Mouse (Mus musculus) megakaryocyte, adult 5-6 weeks (primary cell): ENCODE measurements around the gene Msh5. TPM values are rescaled to one million over a fixed set of nuclear protein-coding genes. Genes with fewer than 3 reads are reported as not detected.
A peak's percentile ranks its signal among the peaks of the same experiment; 100 is the strongest.

Experiments used
- ATAC-seq: 2 replicates; pipeline ENCODE4 v1.8.0; 2016; ENCODE audit warnings: mild to moderate bottlenecking, inconsistent platforms; ENCODE audit not compliant: poor library complexity, severe bottlenecking
- total RNA-seq, 2 experiments: library from RNA; stranded (forward) in 1 of 2; stranded (reverse) in 1 of 2; fragments of 153-499, 151-499 nt in 1 of 2; fragments of 221-1000, 200-1000 nt in 1 of 2; gene quantifications; 2 replicates each; pipeline versions ENCODE4 v1.2.3 to v1.2.4; 2015 to 2017

Gene Msh5
- total RNA-seq (2015) (7.4 and 7.5 TPM in 2 replicates), total RNA-seq (2017) (3.6 and 6.3 TPM in 2 replicates)

DNA sequence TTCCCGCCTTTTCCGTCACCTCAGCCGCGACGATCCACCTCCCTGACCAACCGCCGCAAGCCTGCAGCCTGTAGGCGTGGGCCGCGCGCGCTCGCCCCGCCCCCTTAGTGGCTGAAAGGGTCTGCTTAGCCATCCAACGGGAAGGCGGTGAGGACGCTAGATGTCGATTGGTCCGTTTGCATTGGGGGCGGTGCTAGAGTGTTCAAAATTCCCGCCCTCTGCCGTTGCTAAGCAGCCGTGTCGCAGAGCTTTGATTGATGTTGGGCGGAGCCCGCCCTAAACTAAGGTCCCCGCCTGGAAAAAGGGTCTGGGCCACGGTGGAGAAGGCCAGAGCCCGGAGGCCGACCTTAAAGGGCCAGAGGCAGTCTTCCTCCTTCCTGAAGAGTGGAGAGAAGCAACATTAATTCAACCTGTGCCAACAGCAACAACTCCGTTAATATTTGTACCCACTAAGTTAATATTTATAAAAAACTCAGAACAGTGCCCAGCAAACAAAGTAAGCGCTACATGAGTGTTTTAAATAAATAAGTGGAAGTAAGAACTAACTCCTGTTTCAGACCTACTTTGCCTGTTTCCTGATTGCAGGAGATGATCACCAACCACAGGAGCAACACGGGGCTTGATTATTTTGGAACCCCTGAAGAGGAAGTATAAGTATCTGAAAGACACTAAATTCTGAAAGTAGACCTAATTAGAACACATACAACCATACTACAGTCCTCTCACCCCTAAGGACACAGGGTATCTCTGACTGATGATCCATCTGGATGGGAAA lies at the start of gene Msh5:
Gene Msh5, minus strand, starts transcription at position 65 of the 775 bp plus-strand sequence.
- ATAC-seq: peak; percentile 75

DNA sequence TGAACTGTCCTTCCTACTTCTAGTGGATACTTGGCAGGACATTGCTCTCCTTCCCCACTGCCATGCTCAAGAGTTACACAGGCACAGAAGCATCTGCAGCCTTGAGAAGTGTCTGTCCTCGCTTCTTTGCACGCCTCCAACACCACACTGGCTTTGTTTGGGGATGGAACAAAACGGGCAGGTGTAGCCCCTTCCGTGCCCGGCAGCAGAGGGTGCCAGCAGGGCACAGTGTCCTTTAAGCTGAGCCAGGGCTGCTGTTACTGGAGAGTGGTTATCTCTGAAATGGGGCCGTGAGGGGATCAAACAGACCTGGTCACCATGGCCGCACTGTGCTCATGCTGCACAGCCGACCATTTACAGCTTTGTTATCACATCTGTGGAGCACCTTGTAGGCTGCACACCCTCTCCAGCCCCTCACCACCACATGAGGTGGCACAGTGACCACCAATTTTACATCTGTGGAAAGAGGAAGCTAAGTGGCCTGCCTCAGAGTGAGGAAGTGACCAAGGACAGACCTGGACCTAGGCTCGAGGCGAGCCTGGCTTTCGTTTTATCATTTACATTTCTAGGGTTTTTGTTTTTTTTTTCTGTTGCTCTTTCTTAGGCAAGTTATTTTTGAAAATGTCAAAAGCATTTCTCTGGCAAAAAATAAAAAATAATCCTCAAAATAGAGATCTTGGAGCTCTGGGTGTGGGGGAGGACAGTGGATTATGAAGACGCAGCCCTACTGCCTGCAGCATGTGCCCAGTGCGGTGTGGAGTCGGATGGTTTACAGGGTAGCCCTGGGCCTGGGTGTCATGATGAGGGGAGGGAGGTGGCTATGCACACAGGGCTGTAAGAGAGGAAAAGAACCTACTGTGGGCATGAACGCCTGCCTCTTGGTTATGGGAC lies 48.2 kb upstream of the Msh5 start:
- ATAC-seq: peak; percentile 82

DNA sequence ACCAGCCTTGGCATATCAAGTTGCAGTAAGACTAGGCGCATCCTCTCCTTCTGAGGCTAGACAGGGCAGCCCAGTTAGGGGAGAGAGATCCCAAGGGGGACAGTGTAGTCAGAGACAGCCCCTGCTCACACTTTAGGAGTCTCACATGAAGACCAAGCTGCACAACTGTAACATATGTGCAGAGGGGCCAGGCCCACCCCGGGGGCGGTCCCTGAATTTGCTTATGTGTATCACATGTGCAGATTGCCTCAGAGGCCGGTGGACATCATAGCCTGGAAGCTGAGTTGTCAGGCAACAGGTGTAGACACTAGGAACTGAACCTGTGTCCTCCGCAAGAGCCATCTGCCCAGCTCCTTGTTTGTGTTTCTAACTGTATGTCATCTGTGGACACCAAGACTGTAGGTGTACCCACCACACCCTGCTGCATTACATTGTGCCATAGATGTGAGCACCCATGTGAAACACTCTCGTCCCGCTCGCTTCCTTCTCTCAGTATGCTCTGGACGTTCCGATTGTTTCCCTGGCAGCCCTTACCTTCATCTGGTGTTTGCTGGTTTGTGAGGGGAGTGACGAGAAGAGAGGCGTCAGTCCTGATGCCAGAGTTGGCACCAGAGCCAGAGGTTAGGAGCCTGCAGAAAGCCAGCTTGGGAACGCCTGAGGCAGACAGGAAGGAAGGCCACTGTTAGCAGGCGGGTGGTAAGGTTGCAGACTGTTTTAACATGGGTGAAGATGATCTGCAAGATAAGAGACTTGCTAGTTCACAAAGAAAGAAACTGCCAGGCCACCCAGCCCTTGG lies 46.1 kb upstream of the Msh5 start:
- no peak for ATAC-seq

DNA sequence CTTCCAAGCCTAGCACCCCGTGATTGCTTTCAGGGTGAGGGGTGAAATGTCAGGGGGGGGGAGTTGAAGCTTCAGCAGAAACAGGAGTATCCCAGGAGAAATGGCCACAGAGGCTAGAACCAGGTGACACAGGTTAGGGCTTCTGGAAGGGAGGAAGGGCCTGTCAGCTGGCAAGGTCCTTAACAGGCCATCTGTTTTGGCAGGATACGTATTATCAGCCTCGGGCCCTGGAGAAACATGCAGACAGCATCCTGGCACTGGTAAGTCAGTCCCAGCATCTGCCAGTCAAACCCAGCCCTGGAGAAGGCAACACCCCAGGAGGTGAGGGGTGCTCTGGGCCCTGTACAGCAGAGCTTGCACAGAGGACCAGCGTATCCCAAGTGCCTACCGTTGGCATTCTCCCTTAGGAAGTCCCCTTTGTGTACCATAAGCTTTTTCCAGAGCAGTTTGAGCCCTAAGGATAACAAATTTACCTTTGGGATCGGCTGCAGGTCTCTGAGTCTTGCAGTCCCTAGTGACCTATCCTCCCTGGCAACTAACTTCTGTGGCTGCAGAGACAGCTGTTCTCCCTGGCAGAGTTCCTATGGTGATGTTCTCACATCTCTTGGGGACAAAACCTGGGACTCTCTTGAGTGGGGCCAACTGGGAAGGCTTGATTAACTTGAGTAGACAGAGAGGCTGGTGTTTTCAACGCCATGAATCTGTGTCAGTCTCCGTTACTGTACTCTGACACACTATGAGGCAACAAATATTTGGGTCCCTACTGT lies 43.8 kb upstream of the Msh5 start:
- no peak for ATAC-seq

DNA sequence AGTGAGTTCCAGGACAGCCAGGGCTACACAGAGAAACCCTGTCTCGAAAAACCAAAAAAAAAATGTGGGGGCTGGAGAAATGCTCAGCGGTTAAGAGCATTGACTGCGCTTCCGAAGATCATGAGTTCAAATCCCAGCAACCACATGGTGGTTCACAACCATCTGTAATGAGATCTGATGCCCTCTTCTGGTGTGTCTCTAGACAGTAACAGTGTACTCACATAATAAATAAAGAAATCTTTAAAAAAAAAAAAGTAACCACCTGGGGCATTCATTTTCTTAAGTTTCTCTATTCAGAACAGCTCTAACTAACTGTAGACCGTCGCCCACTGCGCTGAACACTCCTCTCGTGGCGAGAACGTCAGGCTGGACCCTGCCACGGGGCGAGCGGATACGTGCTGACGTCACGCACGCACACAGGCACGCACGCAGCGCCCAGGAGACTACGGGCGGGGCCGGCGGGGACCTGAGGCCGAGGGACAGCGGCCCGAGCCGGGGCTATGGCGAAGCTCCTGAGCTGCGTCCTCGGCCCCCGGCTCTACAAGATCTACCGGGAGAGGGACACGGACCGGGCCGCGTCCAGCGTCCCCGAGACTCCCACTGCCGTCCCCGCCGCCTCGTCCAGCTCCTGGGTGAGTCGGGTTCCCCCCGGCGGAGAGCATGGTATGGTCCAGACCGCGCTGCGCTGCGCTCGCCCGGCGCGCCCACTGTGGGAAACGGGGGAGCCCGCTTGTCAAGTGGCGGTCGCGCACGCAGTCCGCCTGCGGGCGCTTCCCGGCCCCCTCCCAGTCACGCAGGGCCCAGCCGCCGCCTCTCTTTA lies 42.5 kb upstream of the Msh5 start, which contains the start of gene Abhd16a:
Gene Abhd16a, plus strand, starts transcription at position 439 of the 820 bp plus-strand sequence.
- ATAC-seq: peak; percentile 99

DNA sequence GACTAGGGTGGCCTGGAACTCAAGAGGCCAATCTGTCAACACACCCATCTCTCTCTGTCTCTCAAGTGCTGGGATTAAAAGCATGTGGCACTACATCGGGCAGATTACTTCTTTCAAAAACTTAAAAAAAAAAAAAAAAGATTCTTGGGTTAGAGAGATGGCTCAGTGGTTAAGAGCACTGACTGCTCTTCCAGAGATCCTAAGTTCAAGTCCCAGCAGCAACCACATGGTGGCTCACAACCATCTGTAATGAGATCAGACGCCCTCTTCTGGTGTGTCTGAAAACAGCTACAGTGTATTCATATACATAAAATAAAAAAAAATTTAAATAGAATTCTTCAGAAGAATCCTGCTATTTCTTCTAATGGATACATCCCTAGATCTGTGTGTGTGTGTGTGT lies 41.6 kb upstream of the Msh5 start:
- ATAC-seq: no peak

DNA sequence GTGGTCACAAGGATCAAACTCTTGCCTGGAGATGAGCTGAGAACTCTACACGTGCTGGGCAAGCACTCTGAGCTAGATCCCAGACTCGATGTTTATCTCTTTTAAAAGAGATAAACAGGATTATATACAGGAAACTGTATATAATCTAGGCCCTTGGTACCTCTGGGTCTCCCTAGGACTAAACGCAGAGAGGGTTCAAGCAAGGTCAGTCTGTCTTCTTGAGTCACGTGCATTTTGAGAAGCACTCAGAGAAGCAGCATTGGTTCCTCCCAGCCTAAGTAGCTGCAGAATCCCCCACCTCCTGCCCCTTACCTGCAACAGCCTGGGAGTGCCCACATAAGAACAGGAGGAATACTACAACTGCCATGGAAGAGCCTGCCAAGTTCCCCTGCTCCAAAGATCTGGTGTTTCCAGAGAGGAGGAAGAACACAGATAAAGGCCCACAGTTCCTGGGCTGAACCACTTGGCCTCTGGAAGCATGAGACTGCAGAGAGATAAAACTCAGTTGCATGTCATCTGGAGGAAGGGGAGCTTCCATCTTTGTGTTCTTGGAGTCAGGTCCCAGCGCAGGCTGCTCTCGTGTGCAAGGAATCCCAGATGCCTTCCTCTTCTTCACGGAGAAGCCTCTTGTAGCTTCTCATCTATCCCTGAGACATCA lies 38.8 kb upstream of the Msh5 start, which contains the start of gene Ly6g6f:
Gene Ly6g6f, minus strand, starts transcription at position 403 of the 658 bp plus-strand sequence.
- ATAC-seq: no peak

DNA sequence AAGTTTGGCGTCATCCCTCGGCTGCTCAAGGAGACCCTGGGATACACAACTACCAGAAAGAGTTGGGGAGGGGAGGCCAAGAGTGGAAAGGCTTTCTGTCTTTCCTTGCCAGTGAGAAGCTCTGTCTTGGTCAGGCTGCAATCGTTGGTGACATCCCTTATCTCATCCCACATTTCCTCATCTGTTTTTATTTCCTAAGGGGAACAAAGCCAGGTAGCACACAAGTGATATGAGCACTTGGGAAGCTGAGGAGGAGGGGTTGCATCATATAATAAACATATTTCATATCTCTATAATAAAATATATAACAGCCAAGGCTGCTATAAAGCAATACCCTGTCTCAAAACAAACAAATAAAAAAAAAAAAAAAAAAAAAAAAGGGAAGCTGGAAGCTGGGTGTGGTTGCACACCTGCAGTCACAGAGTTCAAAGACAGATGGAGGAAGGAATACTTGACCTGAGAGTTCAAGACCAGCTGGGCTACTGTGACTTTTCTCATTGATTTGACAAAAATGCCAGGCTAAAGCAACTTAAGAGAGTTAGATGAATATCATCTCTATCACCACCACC lies 37.5 kb upstream of the Msh5 start:
- no peak for ATAC-seq

DNA sequence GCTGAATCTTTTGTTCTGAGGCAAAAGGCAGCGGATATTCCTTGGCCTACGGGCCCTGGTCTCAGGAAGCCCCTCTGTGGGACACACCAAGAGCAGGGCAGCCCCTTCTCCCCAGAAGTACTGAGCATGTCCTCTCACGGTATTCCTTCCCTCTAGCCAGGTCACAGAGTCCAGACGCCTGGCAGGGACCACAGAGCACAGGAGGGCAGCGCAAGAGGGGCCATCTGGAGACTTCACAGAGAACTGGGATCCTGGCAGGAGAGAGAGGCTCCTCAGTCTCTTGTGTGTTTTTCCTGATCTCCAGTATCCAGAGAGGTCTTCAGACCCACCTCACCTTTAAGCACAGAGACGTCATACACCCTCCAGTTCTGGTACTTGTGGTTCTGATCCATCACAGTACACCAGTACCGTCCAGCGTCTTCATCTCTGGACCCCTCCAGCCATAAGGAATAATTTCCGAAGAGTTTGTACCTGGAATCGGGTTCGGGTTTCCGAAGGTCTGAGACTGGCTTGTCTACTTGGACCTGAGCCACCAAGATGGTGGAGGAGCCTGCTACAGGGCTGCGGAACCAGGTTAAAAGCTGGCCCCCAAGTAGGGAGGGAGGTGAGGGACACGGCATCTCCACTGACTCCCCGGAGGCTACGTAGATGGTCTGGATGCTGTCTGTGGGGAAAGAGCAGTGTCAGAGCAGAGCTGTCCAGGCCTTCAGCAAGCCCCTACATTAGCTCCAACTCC lies 36.5 kb upstream of the Msh5 start:
- no peak for ATAC-seq

DNA sequence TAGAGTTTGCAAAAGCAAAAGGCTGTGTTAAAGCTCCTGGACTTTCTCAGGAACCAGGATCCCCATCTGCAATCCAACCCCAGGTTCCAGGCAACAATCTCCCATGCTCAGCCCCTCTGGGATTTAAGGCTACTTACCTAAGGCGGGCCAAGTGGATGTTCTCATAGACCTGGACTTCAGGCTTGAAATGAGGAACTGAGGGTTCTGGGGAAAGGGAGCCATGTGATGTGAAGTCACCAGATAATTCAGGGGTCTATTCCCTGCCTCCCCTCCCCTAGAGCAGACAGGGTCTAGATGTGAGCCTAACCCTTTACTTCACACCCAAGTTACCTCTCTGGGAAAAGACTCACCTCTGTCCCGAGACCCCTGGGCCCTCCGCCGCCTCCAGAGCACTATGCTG lies 34.2 kb upstream of the Msh5 start:
- ATAC-seq: no peak

DNA sequence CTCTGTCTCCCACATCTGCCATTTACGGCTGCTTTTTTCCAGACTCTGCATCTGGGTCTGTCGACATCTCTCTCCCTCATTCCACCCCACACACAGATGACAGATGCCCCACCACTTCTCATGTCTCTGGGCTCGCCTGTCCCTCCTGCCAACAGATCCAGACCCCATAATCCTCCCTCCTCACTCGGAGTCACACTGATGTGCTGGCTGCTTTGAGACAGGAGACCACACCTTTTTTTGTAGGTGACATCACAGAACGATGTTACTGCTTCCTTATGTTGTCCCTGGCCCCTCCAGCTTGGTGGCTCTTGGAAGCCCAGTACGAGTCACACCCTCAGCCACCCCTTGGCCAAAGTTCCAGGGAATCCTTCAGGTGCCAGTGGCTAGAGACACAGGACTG lies 33.7 kb upstream of the Msh5 start:
- ATAC-seq: no peak

DNA sequence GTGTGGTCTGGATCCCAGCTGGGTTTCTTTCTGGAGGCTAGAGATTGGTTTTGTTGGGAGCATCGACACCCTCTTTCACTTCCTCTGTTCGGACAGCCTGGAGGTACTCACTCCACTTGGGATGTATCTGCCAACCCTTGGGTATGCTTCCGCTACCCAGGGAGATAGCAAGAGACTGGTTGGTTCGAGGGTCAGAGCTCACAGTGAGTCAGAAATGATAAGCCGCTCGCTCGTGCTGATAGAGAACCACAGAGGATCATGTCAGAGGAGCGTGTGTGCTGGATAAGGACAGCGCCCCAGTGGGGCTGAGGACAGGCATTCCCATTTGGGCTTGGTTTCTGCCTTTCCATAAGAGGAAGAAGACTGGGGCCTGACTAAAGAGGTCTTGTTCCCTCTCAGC lies 33.2 kb upstream of the Msh5 start:
- peak; percentile 45 for ATAC-seq

DNA sequence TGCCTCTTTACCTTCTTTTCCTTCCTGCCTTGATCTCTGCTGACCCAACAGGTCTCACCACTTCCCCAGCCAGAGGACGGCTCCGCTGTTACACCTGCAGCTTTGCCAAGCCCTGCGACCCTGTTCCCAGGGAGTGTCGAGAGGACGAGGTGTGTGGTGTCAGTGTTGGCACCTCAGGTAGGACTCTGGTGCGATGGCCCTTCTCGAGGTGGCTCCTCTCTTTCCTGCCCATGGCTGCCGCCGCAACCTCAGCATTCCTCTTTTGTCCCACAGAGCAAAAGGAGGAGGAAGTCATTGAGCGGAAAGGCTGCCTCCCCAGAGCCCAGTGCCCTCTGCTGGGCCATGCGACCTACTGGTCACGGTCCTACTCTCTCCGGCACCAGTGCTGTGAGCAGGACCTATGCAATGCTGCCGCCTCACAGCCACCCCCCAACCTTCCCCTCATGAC lies 31.3 kb upstream of the Msh5 start, which contains the start of gene Ly6g6d:
Gene Ly6g6d, minus strand, starts transcription at position 280 of the 448 bp plus-strand sequence.
- peak; percentile 76; the same call in 1 of the 2 replicates for ATAC-seq

DNA sequence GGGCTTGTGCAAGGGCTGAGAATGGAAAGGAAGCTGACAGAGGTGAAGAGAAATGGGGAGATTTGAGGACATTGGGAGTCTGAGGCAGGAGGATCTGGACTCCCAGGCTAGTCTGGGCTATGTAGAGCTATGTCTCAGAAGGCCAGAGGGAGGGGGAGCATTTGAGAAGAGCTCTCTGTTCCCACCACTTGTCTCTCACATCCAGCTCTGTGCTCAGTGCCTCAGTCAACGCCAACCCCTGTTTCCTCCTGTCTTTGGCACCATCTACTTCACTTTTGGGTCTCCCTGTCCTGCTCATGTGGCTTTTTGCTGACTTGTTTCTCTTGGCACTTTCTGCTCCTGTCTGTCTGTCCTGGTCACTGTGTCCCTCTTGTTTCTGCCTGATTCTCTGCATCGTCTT lies 30.7 kb upstream of the Msh5 start:
- no peak for ATAC-seq

DNA sequence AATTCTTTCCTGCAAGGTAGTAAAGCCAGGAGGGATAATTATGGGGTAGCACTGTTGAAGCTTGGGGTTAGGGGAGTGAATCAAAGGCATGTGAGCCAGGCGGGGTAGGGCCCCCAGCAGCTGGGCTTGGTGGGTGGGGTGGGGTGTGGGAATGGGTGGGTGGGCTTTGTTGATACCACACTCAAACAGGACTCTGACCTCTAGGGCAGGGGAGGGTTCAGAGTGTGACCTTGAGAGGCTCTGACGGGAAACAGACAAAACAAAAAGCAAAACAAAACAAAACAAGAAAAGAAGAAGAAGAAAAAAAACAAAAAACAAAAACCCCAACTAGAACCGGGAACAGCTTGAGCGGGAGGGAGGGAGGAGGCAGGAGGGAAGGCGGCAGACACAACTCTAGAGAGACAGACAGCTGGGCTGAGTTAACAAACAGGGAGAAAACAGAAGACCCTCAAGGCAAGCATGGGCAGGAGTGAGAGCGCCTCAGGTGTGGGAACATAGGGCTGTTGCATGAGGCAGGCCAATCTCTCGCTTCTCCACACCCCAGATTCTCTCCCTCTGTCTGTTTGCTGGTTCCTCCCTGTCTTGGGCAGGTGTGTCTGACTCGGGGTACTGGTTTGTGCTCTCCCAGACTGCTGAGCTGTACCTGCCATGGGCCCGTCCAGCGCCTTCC lies 30.1 kb upstream of the Msh5 start, which contains the start of gene Ly6g6e:
Gene Ly6g6e, plus strand, starts transcription at position 396 of the 670 bp plus-strand sequence.
- ATAC-seq: no peak

DNA sequence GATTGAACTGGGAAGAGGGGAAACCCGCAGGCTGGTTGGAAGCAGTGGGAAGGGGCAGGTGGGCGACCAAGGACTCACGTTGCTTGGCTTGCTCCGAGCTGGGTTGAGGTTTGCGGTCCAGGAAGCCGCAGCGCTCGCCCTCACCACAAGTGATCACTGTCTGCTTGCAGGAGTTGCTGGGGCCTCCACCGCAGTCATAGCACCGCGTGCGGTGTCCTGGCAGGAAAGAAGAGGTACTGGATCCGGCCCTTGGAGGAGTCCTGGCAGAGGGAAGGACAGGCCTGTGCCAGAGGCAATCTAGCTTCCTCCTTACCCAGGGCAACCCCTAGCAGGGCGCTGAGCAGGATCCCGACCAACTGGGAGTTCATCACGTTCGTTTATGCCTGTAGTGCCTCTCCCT lies 27.6 kb upstream of the Msh5 start:
- no peak for ATAC-seq

DNA sequence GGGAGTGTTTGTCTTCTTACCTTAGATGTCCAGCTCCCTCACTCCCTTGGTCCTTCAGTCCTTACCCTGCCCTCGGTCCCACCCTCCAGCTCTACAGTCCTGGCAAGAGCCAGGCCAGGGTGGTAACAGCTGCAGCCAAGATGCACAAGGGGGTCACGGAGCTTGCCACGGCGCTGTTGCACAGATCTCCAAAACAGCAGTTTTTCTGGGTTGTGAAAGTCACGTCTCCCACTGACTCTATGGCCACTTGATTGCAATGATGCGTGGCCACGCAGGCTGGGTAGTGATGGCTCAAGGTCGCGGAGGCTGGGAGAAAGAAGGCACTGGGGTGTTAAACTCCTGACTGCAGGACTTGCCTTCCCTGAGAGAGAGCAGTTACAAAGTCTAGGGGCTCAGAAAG lies 24.9 kb upstream of the Msh5 start:
- ATAC-seq: no peak
